In the genomic region with DNA sequence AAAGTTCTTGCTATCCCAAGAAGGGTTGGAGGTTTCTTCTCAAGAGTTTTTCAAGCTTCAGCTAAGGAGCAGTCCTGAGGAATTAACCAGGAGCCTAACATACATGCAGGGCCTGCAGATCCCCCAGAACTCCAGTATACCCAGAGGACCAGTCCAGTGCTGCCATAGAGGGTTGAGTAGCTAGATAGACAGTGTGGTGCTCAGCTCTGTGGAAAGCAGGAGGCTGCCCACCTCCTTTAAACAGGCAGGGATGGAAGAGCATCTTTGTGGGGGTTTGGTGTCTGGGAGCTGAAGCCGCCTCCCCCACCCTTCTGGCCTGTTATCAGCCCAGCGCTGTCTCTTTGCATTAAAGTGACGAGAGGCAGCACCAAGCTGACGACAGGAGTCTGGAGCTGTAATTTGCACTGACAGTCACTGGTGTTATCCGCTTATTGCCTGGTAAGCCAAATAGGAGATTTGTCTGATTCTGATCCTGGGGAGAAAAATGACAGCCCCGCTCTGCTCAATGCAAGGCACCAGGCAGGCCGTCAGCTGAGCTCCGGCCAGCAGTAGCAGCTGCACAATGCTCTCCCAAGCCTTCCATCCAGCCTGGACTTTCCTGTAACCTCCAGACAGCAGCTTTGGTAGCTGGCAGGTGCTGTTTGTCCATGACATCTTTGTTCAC, we compare ENCODE assay signal across 7 mouse cellular contexts. TPM values are rescaled to one million over a fixed set of nuclear protein-coding genes. Genes with fewer than 3 reads are reported as not detected.
DNase-seq lines count a peak whose midpoint lies in the region; ATAC-seq and TF ChIP-seq lines count a peak whose summit lies in the region.

No protein-coding gene starts in this region.

- ATAC-seq in embryonic facial prominence, embryonic 12.5 days (ENCODE audit: insufficient number of reproducible peaks, insufficient read depth, low FRiP score, low TSS enrichment) = peak; percentile 41; the same call in 1 of the 2 replicates
- no peak for ATAC-seq in activated CD4-positive, CD25-positive, alpha-beta regulatory T cell, adult 4 months
- no peak for ATAC-seq in erythroblast, adult 5-6 weeks (replicated peaks; ENCODE audit: low FRiP score, poor library complexity, severe bottlenecking)

- no peaks in the 10 kb centered on the region for H3K27me3 ChIP-seq in embryonic facial prominence, embryonic 12.5 days

- no peak for TF ChIP-seq CTCF in layer of hippocampus, adult 2 months (conservative IDR thresholded peaks at IDR 0.05)

- no peak overlapping the region for H3K9ac ChIP-seq in embryonic facial prominence, embryonic 12.5 days

- no peaks in the 10 kb centered on the region for H3K36me3 ChIP-seq in embryonic facial prominence, embryonic 12.5 days

- H3K9me3 ChIP-seq in embryonic facial prominence, embryonic 12.5 days = no peaks in the 10 kb centered on the region

- no peaks in the 10 kb centered on the region for H3K4me1 ChIP-seq in embryonic facial prominence, embryonic 12.5 days

- H3K4me3 ChIP-seq in layer of hippocampus, adult 2 months = no peak overlapping the region
- H3K4me3 ChIP-seq in embryonic facial prominence, embryonic 12.5 days = no peak overlapping the region

- H3K4me2 ChIP-seq in embryonic facial prominence, embryonic 12.5 days (replicated peaks) = no peak overlapping the region

- peak; percentile 39 to 60 for DNase-seq in layer of hippocampus, adult 2 months (ENCODE audit: low spot score in 2 of 2)
- no peak for DNase-seq in layer of hippocampus, adult 9-10 months (ENCODE audit: low spot score)
- DNase-seq in layer of hippocampus, adult 8-10 months (ENCODE audit: low spot score in 2 of 2) = peak; percentile 13 to 37
- peak; percentile 26 for DNase-seq in right cerebral cortex, postnatal 4 days

- 43% methylated on average over 8 of the region's 8 CpGs for WGBS in embryonic facial prominence, embryonic 12.5 days

- H3K27ac ChIP-seq in layer of hippocampus, adult 2 months = peak overlapping the region; percentile 36; the same call in 1 of the 2 replicates
- peak overlapping the region; percentile 63; the same call in 1 of the 2 replicates for H3K27ac ChIP-seq in embryonic facial prominence, embryonic 12.5 days

RNA-seq across cellular contexts. Expression of a gene that starts 51.2 kb away (rescaled TPM):
- 10 to 100 TPM; 41.4 to 41.7 TPM for total RNA-seq in layer of hippocampus, adult 2 months (2021)
- polyA plus RNA-seq in embryonic facial prominence, embryonic 12.5 days (2016; fragmentation: Nextera tagmentation; extraction: Ambion mirVana) = 13.9 and 15.0 TPM in 2 replicates
- 10 to 100 TPM; 37.2 to 46.1 (median 43.4) TPM for total RNA-seq in layer of hippocampus, adult 8-10 months (2022)
- polyA plus RNA-seq in activated CD4-positive, CD25-positive, alpha-beta regulatory T cell, adult 4 months (2017; shearing (Covaris generic)) = not detected
- total RNA-seq in erythroblast, adult 5-6 weeks (2015; ENCODE audit: low replicate concordance) = not detected in 2 replicates
- total RNA-seq in erythroblast, adult 5-6 weeks (2017; ENCODE audit: low replicate concordance) = 2.0 TPM in 1 of 2 replicates, not detected in the other

Comparison
In these comparisons a context has a peak if more than half of its experiments do, and no peak if none do; other contexts are left out.
1. RNA of a gene that starts 51.2 kb away (total RNA-seq): 37.2 to 46.1 TPM in layer of hippocampus, adult 8-10 months and 41.4 to 41.7 TPM in layer of hippocampus, adult 2 months; 2.0 TPM in erythroblast, adult 5-6 weeks; every median in the first group is over 10 times any median in the second.